Mouse (Mus musculus): ENCODE data around the gene Zfp819.

GRCm38 (mm10) chr7:43662804-43663203, 55.8 kb downstream of the Zfp819 start:
- TF ChIP-seq CTCF (IDR thresholded peaks at IDR 0.05; ENCODE audit: low read depth, low read length) (no peak), POLR2AphosphoS5 (IDR thresholded peaks at IDR 0.05; ENCODE audit: insufficient replicate concordance, low read depth, low read length) (no peak), TAL1 (conservative IDR thresholded peaks at IDR 0.05; ENCODE audit: low read depth, low read length) (no peak), GATA1 (IDR thresholded peaks at IDR 0.05; ENCODE audit: borderline replicate concordance, low read length) (no peak), GATA2 (IDR thresholded peaks at IDR 0.05; ENCODE audit: borderline replicate concordance, low read depth, low read length) (no peak)

Data from G1E (cell line).